Mouse (Mus musculus) forebrain, embryonic 15.5 days (tissue): ENCODE measurements around the gene Gm13199. TPM values are rescaled to one million over a fixed set of nuclear protein-coding genes. Genes with fewer than 3 reads are reported as not detected.

Experiments used
- ATAC-seq: fragments of 200-750 bp; cut with Nextera tagmentation; replicated peaks from 2 replicates; pipeline ENCODE4 v1.8.0; 2017; ENCODE audit warnings: mild to moderate bottlenecking, moderate TSS enrichment, moderate library complexity
- H3K27ac ChIP-seq: fragments of 300-500 bp; sonication (generic); replicated peaks from 2 replicates; pipeline ENCODE4 v1.5.1; 2015; ENCODE audit warnings: mild to moderate bottlenecking, inconsistent platforms
- H3K27me3 ChIP-seq: fragments of 300-500 bp; sonication (generic); 2 replicates; pipeline ENCODE4 v1.6.1; 2015; ENCODE audit warnings: inconsistent platforms
- H3K36me3 ChIP-seq: fragments of 300-500 bp; sonication (generic); 2 replicates; pipeline ENCODE4 v1.6.1; 2015; ENCODE audit warnings: mild to moderate bottlenecking, inconsistent platforms
- H3K4me1 ChIP-seq: fragments of 300-500 bp; sonication (generic); 2 replicates; pipeline ENCODE4 v1.6.1; 2015; ENCODE audit warnings: inconsistent platforms
- H3K4me2 ChIP-seq: fragments of 300-500 bp; sonication (generic); replicated peaks from 2 replicates; pipeline ENCODE4 v1.6.1; 2015; ENCODE audit warnings: mild to moderate bottlenecking, inconsistent platforms
- H3K4me3 ChIP-seq: fragments of 300-500 bp; sonication (generic); 2 replicates; pipeline ENCODE4 v1.5.1; 2015; ENCODE audit warnings: mild to moderate bottlenecking, inconsistent platforms
- H3K9ac ChIP-seq: fragments of 300-500 bp; sonication (generic); replicated peaks from 2 replicates; pipeline ENCODE4 v1.6.1; 2015; ENCODE audit warnings: mild to moderate bottlenecking, inconsistent platforms
- H3K9me3 ChIP-seq: fragments of 300-500 bp; sonication (generic); 2 replicates; pipeline ENCODE4 v1.6.1; 2016; ENCODE audit warnings: inconsistent platforms
- WGBS: fragments of 180-500 bp; shearing (Covaris S2); methylation state at CpG from one replicate; pipeline ENCODE4 v1.1.7; 2015; ENCODE audit warnings: mixed read lengths; 5-methylcytosine and 5-hydroxymethylcytosine counted together
- polyA plus RNA-seq: library from polyadenylated mRNA; unstranded; fragments of >200 nt; fragmentation: Nextera tagmentation; extraction: Ambion mirVana; gene quantifications from 2 replicates; pipeline ENCODE4 v1.2.1, GENCODE M21; 2015

Gm13199 gene
- polyA plus RNA-seq, 1 experiment from 2014 or later, result 1.2 TPM

DNA sequence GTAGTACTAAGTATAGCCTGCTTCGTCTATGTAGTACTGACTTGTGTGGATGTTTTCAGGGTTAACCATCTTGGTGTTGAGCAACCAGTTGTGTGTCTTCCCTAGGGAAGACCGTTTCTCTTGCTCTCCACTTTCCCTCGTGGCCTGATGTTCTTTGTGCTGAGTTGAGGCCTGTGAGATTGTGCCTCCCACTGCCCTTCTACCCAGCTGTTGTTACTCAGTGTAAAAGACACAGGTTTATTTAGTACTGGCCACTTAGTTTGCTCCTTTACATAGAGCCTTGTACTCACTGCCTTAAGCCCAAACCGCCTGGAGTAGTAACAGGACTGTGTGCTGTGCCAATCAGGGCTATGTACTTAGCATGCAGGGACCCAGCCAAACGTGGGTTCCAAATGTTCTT lies 10.9 kb downstream of the Gm13199 start:
- Histone ChIP-seq H3K9me3 (no peaks in the 10 kb centered on the region), H3K4me3 (no peak overlapping the region), H3K9ac (no peak overlapping the region), H3K4me2 (no peak overlapping the region), H3K36me3 (peaks cover 4% of the 10 kb centered on the region; the same call in 1 of the 2 replicates), H3K4me1 (no peaks in the 10 kb centered on the region), H3K27me3 (no peaks in the 10 kb centered on the region), H3K27ac (no peak overlapping the region)
- 84% methylated on average over 5 of the region's 5 CpGs for WGBS
- no peak for ATAC-seq

DNA sequence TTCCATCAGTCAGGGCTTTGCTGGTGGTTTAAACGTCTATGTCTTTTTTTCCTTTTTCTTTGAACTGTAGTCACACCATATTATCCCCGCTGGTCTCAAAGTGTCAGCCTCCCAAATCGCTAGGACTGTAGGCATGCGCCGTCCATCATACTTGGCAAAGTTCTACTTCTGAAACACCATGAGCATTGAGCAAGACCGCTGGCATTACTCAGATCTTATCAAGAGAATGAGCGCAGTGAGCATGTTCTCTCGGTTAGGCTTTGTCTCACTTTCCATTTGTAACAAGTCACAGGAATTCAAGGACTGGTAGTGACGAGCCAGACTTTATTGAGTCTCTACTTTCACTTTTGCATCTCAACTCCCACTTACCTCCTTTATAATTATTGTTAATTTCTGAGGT lies 11.6 kb downstream of the Gm13199 start:
- Histone ChIP-seq H3K27me3 (no peaks in the 10 kb centered on the region), H3K36me3 (no peaks in the 10 kb centered on the region; the same call in 1 of the 2 replicates), H3K4me3 (no peak overlapping the region), H3K4me1 (peaks cover 6% of the 10 kb centered on the region), H3K27ac (no peak overlapping the region), H3K9me3 (no peaks in the 10 kb centered on the region), H3K4me2 (no peak overlapping the region), H3K9ac (no peak overlapping the region)
- 93% methylated on average over 9 of the region's 9 CpGs for WGBS
- no peak for ATAC-seq

DNA sequence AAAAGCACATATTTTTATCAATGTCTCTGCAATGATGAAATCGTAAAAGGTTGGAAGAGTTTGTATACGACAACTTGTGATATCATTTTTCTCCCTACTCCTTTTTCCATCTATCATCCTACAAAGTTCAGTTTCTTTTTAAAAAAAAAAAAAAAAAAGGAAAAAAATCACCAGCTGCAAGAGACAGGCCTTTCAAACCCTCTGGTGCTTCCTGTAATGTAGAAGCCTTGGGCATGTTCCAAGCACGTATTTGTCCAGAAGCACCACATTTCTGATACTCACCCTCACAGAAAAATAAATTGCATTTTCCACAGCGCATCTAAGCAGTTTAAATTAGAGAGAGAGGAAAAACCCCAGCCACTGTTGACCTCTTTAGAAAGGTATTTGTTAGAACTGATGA lies 16.9 kb downstream of the Gm13199 start:
- Histone ChIP-seq H3K27ac (peak overlapping the region; percentile 96), H3K4me2 (peak overlapping the region; percentile 63), H3K9me3 (no peaks in the 10 kb centered on the region), H3K36me3 (peaks cover 11% of the 10 kb centered on the region), H3K27me3 (no peaks in the 10 kb centered on the region), H3K4me3 (peak overlapping the region; percentile 66), H3K9ac (peak overlapping the region; percentile 92), H3K4me1 (peaks cover 18% of the 10 kb centered on the region)
- 30% methylated on average over 4 of the region's 4 CpGs for whole genome bisulfite sequencing
- no peak for ATAC-seq

GRCm38 (mm10) chr2:5844873-5845631 lies 17.7 kb downstream of the Gm13199 start, which contains the start of the genes Nudt5 and Cdc123:
TSS of gene Nudt5 (plus strand) at chr2:5845019.
TSS of gene Cdc123 (minus strand) at chr2:5845164.
- WGBS, result under 1% methylated on average over 53 of the region's 53 CpGs

DNA sequence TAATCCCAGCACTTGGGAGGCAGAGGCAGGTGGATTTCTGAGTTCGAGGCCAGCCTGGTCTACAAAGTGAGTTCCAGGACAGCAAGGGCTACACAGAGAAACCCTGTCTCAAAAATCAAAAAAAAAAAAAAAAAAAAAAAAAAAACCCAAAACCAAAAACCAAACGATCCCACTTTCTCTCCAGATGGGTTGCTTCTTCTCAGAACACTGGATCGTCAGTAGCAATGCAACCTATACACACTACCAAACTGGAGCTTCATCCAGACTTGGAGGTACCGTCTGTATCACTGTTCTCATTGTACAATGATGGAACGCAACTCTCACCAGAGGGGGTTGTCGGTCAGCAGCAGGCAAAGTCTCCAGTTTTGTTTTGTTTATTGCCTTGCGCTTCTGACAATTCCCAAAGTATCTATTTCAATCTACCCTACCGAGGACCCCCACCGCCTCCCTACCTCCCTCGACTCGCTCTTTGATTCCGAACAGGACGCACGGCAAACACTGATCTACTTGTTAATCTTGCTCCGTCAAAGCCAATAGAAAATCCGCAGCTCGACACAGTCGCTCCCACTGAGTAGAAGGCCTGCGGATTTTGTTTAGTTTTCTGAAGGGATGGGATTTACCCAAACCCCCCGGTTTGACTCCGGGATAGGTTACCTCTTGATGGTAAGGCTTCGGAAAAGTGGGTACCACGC lies 18.4 kb downstream of the Gm13199 start:
- Histone ChIP-seq H3K27ac (peak overlapping the region; percentile 96), H3K9me3 (no peaks in the 10 kb centered on the region), H3K9ac (peak overlapping the region; percentile 92), H3K27me3 (no peaks in the 10 kb centered on the region), H3K4me2 (peak overlapping the region; percentile 47), H3K4me3 (peak overlapping the region; percentile 66), H3K36me3 (peaks cover 26% of the 10 kb centered on the region), H3K4me1 (peaks cover 18% of the 10 kb centered on the region)
- WGBS, result 3% methylated on average over 23 of the region's 23 CpGs
- ATAC-seq, result peak; percentile 53

More at GRCm38 (mm10) chr2:5844873-5845631, 17.7 kb downstream of the Gm13199 start, which contains the start of the genes Nudt5 and Cdc123:
- peak within 1 kb of the TSS; percentile 66 for H3K4me3 ChIP-seq
- peaks cover 18% of the 10 kb centered on the region for H3K36me3 ChIP-seq
- peak within 1 kb of the TSS; percentile 63 for H3K4me2 ChIP-seq
- no peaks in the 10 kb centered on the region for H3K9me3 ChIP-seq
- no peaks in the 10 kb centered on the region for H3K27me3 ChIP-seq
- peaks cover 18% of the 10 kb centered on the region for H3K4me1 ChIP-seq
- peak within 1 kb of the TSS; percentile 96 for H3K27ac ChIP-seq
- H3K9ac ChIP-seq, result peak within 1 kb of the TSS; percentile 92
- ATAC-seq, result peak; percentile 96

DNA sequence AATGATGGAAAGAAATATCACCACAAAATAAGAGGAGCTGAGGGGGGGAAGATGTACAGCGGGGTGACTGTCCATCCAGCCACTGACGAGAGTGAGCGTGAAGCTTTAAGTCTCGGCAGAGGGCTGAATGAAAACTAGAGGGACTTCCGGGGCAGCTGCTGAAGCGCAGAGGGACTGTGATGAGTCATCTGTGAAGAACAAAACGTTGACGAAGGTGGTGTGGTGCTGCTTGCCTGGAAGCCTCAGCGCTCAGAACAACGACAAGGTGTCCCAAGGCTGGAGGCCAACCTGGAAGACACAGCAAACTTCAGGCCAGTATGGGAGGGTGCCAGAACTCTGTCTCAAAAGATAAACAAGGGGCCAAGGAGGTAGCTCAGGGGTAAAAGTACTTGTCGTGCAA lies 21.9 kb downstream of the Gm13199 start:
- Histone ChIP-seq H3K27me3 (no peaks in the 10 kb centered on the region), H3K4me2 (no peak overlapping the region), H3K9me3 (no peaks in the 10 kb centered on the region), H3K27ac (no peak overlapping the region), H3K4me3 (no peak overlapping the region), H3K36me3 (peaks cover 48% of the 10 kb centered on the region), H3K4me1 (peaks cover 9% of the 10 kb centered on the region), H3K9ac (no peak overlapping the region)
- WGBS, result 98% methylated on average over 11 of the region's 11 CpGs
- no peak for ATAC-seq

DNA sequence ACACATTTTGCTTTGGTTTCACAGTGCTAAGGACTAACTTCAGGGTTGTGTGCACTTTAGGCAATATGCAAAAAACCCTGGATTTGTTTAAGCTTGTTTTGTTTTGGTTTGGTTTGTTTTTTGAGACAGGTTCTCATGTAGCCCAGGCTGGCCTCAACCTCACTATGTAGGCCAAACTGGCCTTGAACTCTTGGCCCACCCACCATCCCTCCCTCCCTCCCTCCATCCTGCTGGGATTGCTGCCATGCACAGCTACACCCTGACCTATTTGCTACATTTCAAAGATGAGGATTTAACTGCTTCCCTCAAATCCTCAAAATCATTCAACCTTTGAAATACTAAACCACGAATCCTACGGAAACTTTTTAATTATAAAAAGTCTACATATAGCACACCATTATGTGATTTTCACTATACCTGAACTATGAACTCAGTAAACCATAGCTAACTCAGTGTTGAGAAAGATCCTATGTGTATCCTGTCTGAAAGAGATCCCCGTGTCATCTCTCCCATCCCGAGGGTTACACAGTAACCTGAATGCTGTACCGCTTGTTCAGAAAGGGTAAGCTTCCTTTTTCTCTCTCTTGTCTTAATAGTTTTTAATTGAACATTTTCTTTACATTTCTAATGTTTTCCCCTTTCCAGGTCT lies 37.3 kb downstream of the Gm13199 start:
- Histone ChIP-seq H3K9me3 (no peaks in the 10 kb centered on the region), H3K4me1 (no peaks in the 10 kb centered on the region), H3K9ac (no peak overlapping the region), H3K4me2 (no peak overlapping the region), H3K27ac (no peak overlapping the region), H3K4me3 (no peak overlapping the region), H3K27me3 (no peaks in the 10 kb centered on the region), H3K36me3 (peaks cover 44% of the 10 kb centered on the region)
- WGBS, result 92% methylated on average over 5 of the region's 5 CpGs
- ATAC-seq, result no peak

DNA sequence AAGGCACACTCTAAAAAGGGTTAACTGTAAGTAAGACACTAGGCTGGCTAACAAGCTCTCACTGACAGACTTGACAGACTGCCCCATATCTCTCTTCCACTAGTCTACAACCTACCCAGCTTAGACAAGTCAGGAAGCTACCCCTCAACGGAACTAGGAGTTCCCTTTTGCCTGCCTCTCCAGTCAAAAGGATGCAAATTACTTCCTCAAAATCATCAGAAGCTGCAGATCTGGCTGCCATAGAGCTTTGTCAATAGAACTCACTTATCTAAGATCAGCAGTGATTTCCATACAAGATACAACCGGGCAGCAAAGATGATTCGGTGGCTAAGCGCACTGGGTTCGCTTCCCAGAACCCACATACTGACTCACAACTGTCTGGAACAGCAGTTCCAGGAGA lies 38.0 kb downstream of the Gm13199 start:
- ATAC-seq, result no peak
- Histone ChIP-seq H3K9me3 (no peaks in the 10 kb centered on the region), H3K27me3 (no peaks in the 10 kb centered on the region), H3K36me3 (peaks cover 46% of the 10 kb centered on the region), H3K27ac (no peak overlapping the region), H3K4me3 (no peak overlapping the region), H3K9ac (no peak overlapping the region), H3K4me2 (no peak overlapping the region), H3K4me1 (no peaks in the 10 kb centered on the region)
- 90% methylated on average over 5 of the region's 5 CpGs for WGBS

- no peak overlapping the region for H3K27ac ChIP-seq
- H3K36me3 ChIP-seq, result peaks cover 48% of the 10 kb centered on the region
- 19% methylated on average over 1 of the region's 1 CpGs for WGBS
Observed at GRCm38 (mm10) chr2:5824213-5824612, 38.5 kb downstream of the Gm13199 start.

GRCm38 (mm10) chr2:5822449-5822848 lies 40.3 kb downstream of the Gm13199 start:
- H3K36me3 ChIP-seq, result peaks cover 56% of the 10 kb centered on the region
- H3K4me3 ChIP-seq, result no peak overlapping the region
- no peak for ATAC-seq
- H3K4me2 ChIP-seq, result no peak overlapping the region
- no peak overlapping the region for H3K9ac ChIP-seq
- H3K4me1 ChIP-seq, result no peaks in the 10 kb centered on the region
- 95% methylated on average over 6 of the region's 6 CpGs for WGBS
- H3K9me3 ChIP-seq, result no peaks in the 10 kb centered on the region
- H3K27me3 ChIP-seq, result no peaks in the 10 kb centered on the region
- H3K27ac ChIP-seq, result no peak overlapping the region

More at GRCm38 (mm10) chr2:5824213-5824612, 38.5 kb downstream of the Gm13199 start:
- H3K4me3 ChIP-seq, result no peak overlapping the region
- H3K4me2 ChIP-seq, result no peak overlapping the region
- H3K9ac ChIP-seq, result no peak overlapping the region
- H3K4me1 ChIP-seq, result no peaks in the 10 kb centered on the region
- H3K27me3 ChIP-seq, result no peaks in the 10 kb centered on the region
- no peaks in the 10 kb centered on the region for H3K9me3 ChIP-seq
- ATAC-seq, result no peak

DNA sequence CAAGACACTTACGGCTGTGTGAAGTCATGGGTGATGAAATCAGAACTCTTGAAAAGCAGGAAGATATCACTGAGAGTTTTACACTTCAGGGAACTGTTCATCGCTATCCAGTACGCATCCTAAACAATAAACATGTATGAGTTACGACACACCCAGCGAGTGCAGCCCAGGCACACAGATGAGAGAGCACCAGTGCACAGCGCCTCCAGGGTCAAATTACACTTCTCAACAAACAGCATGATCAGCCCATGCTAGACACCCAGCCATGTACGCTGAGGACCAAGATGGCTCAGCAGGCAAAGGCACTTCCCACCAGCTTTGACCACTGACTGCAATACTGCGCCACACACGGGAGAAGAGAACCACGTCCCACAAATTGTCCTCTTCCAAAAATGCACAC lies 41.5 kb downstream of the Gm13199 start:
- Histone ChIP-seq H3K9me3 (no peaks in the 10 kb centered on the region), H3K36me3 (peaks cover 54% of the 10 kb centered on the region), H3K4me3 (no peak overlapping the region), H3K27me3 (no peaks in the 10 kb centered on the region), H3K4me2 (no peak overlapping the region), H3K9ac (no peak overlapping the region), H3K27ac (no peak overlapping the region), H3K4me1 (no peaks in the 10 kb centered on the region)
- no peak for ATAC-seq
- 93% methylated on average over 10 of the region's 10 CpGs for WGBS
